Mouse (Mus musculus) brain, adult 2 months (tissue): Measurements from ENCODE around the gene Spon2.
A peak's percentile ranks its signal among the peaks of the same experiment; 100 is the strongest.

Experiments used
- DNase-seq: peaks from one replicate; pipeline ENCODE4 v3.0.0; 2011; ENCODE audit warnings: low read depth, low spot score

The Spon2 gene

GRCm38 (mm10) chr5:33217663-33218062, 592 bp downstream of the Spon2 start:
- DNase-seq = no peak

GRCm38 (mm10) chr5:33214723-33215122, 3.5 kb downstream of the Spon2 start:
- DNase-seq = no peak

GRCm38 (mm10) chr5:33211254-33211653, 7.0 kb downstream of the Spon2 start:
- DNase-seq = no peak

- DNase-seq = no peak
Observed at GRCm38 (mm10) chr5:33210515-33210914, 7.7 kb downstream of the Spon2 start.

GRCm38 (mm10) chr5:33208533-33209245, 9.6 kb downstream of the Spon2 start:
- no peak for DNase-seq

- no peak for DNase-seq
Observed at GRCm38 (mm10) chr5:33207136-33207535, 11.1 kb downstream of the Spon2 start.

- DNase-seq = no peak
Observed at GRCm38 (mm10) chr5:33206328-33206727, 11.9 kb downstream of the Spon2 start.

GRCm38 (mm10) chr5:33204284-33204683, 14.0 kb downstream of the Spon2 start:
- DNase-seq = no peak

- peak; percentile 91 for DNase-seq
Observed at GRCm38 (mm10) chr5:33203691-33204242, 14.5 kb downstream of the Spon2 start.

- DNase-seq = no peak
Observed at GRCm38 (mm10) chr5:33203171-33203565, 15.1 kb downstream of the Spon2 start.

GRCm38 (mm10) chr5:33202516-33203170, 15.6 kb downstream of the Spon2 start:
- DNase-seq = no peak

- no peak for DNase-seq
Observed at GRCm38 (mm10) chr5:33201697-33202096, 16.6 kb downstream of the Spon2 start.

GRCm38 (mm10) chr5:33200071-33200470, 18.2 kb downstream of the Spon2 start:
- no peak for DNase-seq

GRCm38 (mm10) chr5:33195246-33195852, 22.9 kb downstream of the Spon2 start:
- DNase-seq = no peak

- DNase-seq = no peak
Observed at GRCm38 (mm10) chr5:33193567-33193966, 24.7 kb downstream of the Spon2 start.
